Mouse (Mus musculus): ENCODE data around the gene Gm42417. TPM values are rescaled to one million over a fixed set of nuclear protein-coding genes. Genes with fewer than 3 reads are reported as not detected.
A peak's percentile ranks its signal among the peaks of the same experiment; 100 is the strongest.
"Not testable (repeated sequence)": the region's sequence is repeated elsewhere in the genome, so short reads cannot be mapped to it uniquely, and the experiment has no call there.

The Gm42417 gene
- total RNA-seq, 2 experiments from 2014 or later: 2.4 TPM; not detected in 1

- no peak for ATAC-seq (replicated peaks; ENCODE audit: low FRiP score, low TSS enrichment, poor library complexity, severe bottlenecking)
These were observed 10.3 kb upstream of the Gm42417 start for GRCm38 (mm10) chr1:36549491-36549890.

GRCm38 (mm10) chr1:36548771-36549170 lies 9.5 kb upstream of the Gm42417 start:
- ATAC-seq (replicated peaks; ENCODE audit: low FRiP score, low TSS enrichment, poor library complexity, severe bottlenecking): no peak

- no peak for ATAC-seq (replicated peaks; ENCODE audit: low FRiP score, low TSS enrichment, poor library complexity, severe bottlenecking)
These were observed 8.9 kb upstream of the Gm42417 start for GRCm38 (mm10) chr1:36547981-36548598.

- peak; percentile 99 for ATAC-seq (replicated peaks; ENCODE audit: low FRiP score, low TSS enrichment, poor library complexity, severe bottlenecking)
These were observed 7.8 kb upstream of the Gm42417 start, which contains the start of gene Ankrd39 for GRCm38 (mm10) chr1:36546888-36547471. Gene Ankrd39, minus strand, starts transcription at chr1:36547445.

GRCm38 (mm10) chr1:36545845-36546600 lies 6.8 kb upstream of the Gm42417 start:
- no peak for ATAC-seq (replicated peaks; ENCODE audit: low FRiP score, low TSS enrichment, poor library complexity, severe bottlenecking)

GRCm38 (mm10) chr1:36545382-36545781 lies 6.2 kb upstream of the Gm42417 start:
- ATAC-seq (replicated peaks; ENCODE audit: low FRiP score, low TSS enrichment, poor library complexity, severe bottlenecking): no peak

GRCm38 (mm10) chr1:36542925-36543324 lies 3.7 kb upstream of the Gm42417 start:
- no peak for ATAC-seq (replicated peaks; ENCODE audit: low FRiP score, low TSS enrichment, poor library complexity, severe bottlenecking)

- ATAC-seq (replicated peaks; ENCODE audit: low FRiP score, low TSS enrichment, poor library complexity, severe bottlenecking): no peak
These were observed 2.6 kb upstream of the Gm42417 start for GRCm38 (mm10) chr1:36541844-36542243.

- ATAC-seq (replicated peaks; ENCODE audit: low FRiP score, low TSS enrichment, poor library complexity, severe bottlenecking): no peak
These were observed 1.6 kb upstream of the Gm42417 start for GRCm38 (mm10) chr1:36540807-36541206.

GRCm38 (mm10) chr1:36540132-36540531 lies 903 bp upstream of the Gm42417 start:
- no peak for ATAC-seq (replicated peaks; ENCODE audit: low FRiP score, low TSS enrichment, poor library complexity, severe bottlenecking)

GRCm38 (mm10) chr1:36538727-36539126 lies 502 bp downstream of the Gm42417 start:
- no peak for ATAC-seq (replicated peaks; ENCODE audit: low FRiP score, low TSS enrichment, poor library complexity, severe bottlenecking)

GRCm38 (mm10) chr1:36536783-36537182 lies 2.4 kb downstream of the Gm42417 start, which contains the start of gene Ankrd23:
Gene Ankrd23, minus strand, starts transcription at chr1:36536883.
- ATAC-seq (replicated peaks; ENCODE audit: low FRiP score, low TSS enrichment, poor library complexity, severe bottlenecking): not testable (repeated sequence)

- no peak for ATAC-seq (replicated peaks; ENCODE audit: low FRiP score, low TSS enrichment, poor library complexity, severe bottlenecking)
These were observed 2.9 kb downstream of the Gm42417 start for GRCm38 (mm10) chr1:36536397-36536728.

- ATAC-seq (replicated peaks; ENCODE audit: low FRiP score, low TSS enrichment, poor library complexity, severe bottlenecking): no peak
These were observed 3.5 kb downstream of the Gm42417 start for GRCm38 (mm10) chr1:36535477-36536396.

- peak; percentile 78 for ATAC-seq (replicated peaks; ENCODE audit: low FRiP score, low TSS enrichment, poor library complexity, severe bottlenecking)
These were observed 4.6 kb downstream of the Gm42417 start for GRCm38 (mm10) chr1:36534595-36535058.

GRCm38 (mm10) chr1:36533546-36533945 lies 5.7 kb downstream of the Gm42417 start:
- no peak for ATAC-seq (replicated peaks; ENCODE audit: low FRiP score, low TSS enrichment, poor library complexity, severe bottlenecking)

- ATAC-seq (replicated peaks; ENCODE audit: low FRiP score, low TSS enrichment, poor library complexity, severe bottlenecking): no peak
These were observed 7.8 kb downstream of the Gm42417 start for GRCm38 (mm10) chr1:36531461-36531860.

GRCm38 (mm10) chr1:36530962-36531361 lies 8.3 kb downstream of the Gm42417 start:
- ATAC-seq (replicated peaks; ENCODE audit: low FRiP score, low TSS enrichment, poor library complexity, severe bottlenecking): no peak

- no peak for ATAC-seq (replicated peaks; ENCODE audit: low FRiP score, low TSS enrichment, poor library complexity, severe bottlenecking)
These were observed 8.7 kb downstream of the Gm42417 start for GRCm38 (mm10) chr1:36530485-36530884.

- no peak for ATAC-seq (replicated peaks; ENCODE audit: low FRiP score, low TSS enrichment, poor library complexity, severe bottlenecking)
These were observed 9.4 kb downstream of the Gm42417 start for GRCm38 (mm10) chr1:36529875-36530274.

Data from megakaryocyte-erythroid progenitor cell, adult 5-6 weeks (primary cell).